In the genomic region with DNA sequence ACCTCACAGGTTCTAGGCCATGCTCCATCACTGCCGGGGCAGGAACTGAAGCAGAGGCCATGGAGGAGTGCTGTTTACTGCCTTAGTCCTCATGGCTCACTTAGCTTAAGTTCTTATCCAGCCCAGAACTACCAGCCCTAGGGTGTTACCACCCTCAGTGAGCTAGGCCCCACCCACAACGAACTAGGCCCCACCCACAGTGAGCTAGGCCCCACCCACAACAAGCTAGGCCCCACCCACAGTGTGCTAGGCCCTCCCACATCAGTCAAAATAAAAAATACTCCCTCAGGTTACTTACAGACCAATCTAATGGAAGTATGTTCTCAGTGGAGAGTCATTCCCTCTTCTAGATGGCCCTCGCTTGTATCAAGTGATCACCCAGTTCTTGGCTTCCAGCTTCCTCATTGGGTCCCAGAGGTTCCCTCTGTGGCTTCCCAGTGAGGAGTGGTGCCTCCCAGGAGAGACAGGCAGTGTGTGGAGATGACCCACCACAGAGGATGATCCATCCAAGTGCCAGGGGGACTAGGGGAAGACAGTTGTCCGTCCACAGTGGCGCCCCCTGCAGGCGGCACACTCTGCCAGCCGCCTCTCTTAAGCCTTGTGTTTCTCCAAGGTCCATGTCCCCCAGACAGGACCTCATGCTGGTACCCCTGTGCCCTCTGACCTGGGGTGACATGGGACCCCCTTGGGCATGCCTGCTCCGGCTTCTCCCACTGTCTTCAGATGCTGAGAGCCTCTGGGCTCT, we compare ENCODE assay signal across 12 mouse cellular contexts. TPM values are rescaled to one million over a fixed set of nuclear protein-coding genes. Genes with fewer than 3 reads are reported as not detected.
DNase-seq lines count a peak whose midpoint lies in the region; ATAC-seq and TF ChIP-seq lines count a peak whose summit lies in the region.
"Had no signal": no experiment of that assay in that cellular context is flagged by ENCODE, and none has a peak within 500 bp of the region (broad histone marks: within the 10 kb centered on the region; RNA-seq: fewer than 3 reads in every experiment).

No protein-coding gene starts in this region.

- intact Hi-C loops in heart, postnatal 25 days (cut with DNase I), result no loop called here

- in situ Hi-C loops in CH12.LX (cut with MboI; ENCODE audit: low pct_ligation_motif_present, low pct_unique_long_range_greater_than_20kb, low sequenced_read_pairs), result no loop called here

- no peak overlapping the region for H3K4me2 ChIP-seq in kidney, postnatal 0 days (ENCODE audit: low read length)
- H3K4me2 ChIP-seq in kidney, embryonic 15.5 days, result no peak overlapping the region
- H3K4me2 ChIP-seq in CH12.LX (ENCODE audit: insufficient read depth, low read depth, poor library complexity, severe bottlenecking), result no peak overlapping the region
- no peak overlapping the region for H3K4me2 ChIP-seq in intestine, postnatal 0 days (replicated peaks; ENCODE audit: low read depth)
- H3K4me2 ChIP-seq: embryonic facial prominence, embryonic 13.5 days; heart, embryonic 12.5 days had no signal

- H3K4me3 ChIP-seq in kidney, postnatal 0 days (replicated peaks; ENCODE audit: low read depth, low read length), result no peak overlapping the region
- H3K4me3 ChIP-seq in kidney, embryonic 15.5 days (replicated peaks), result no peak overlapping the region
- H3K4me3 ChIP-seq in CH12.LX (replicated peaks in 1 of 3; ENCODE audit: low read depth in 2 of 3, low read length in 2 of 3, poor library complexity in 1 of 3), result no peak overlapping the region
- H3K4me3 ChIP-seq in intestine, postnatal 0 days (ENCODE audit: low read depth, low read length), result no peak overlapping the region
- H3K4me3 ChIP-seq: embryonic facial prominence, embryonic 13.5 days; heart, embryonic 12.5 days had no signal

- WGBS in kidney, postnatal 0 days, result 91% methylated on average over 8 of the region's 8 CpGs
- WGBS in kidney, embryonic 15.5 days, result 86% methylated on average over 8 of the region's 8 CpGs
- 83% methylated on average over 8 of the region's 8 CpGs for WGBS in intestine, postnatal 0 days

- no peaks in the 10 kb centered on the region for H3K9me3 ChIP-seq in kidney, postnatal 0 days (replicated peaks; ENCODE audit: low read length)
- H3K9me3 ChIP-seq in kidney, embryonic 15.5 days (replicated peaks), result no peaks in the 10 kb centered on the region
- H3K9me3 ChIP-seq in CH12.LX (replicated peaks; ENCODE audit: low read length), result no peaks in the 10 kb centered on the region
- no peaks in the 10 kb centered on the region for H3K9me3 ChIP-seq in intestine, postnatal 0 days (ENCODE audit: control insufficient read depth)
- H3K9me3 ChIP-seq: embryonic facial prominence, embryonic 13.5 days; heart, embryonic 12.5 days had no signal

- peaks cover 4% of the 10 kb centered on the region; the same call in 1 of the 2 replicates for H3K79me2 ChIP-seq in CH12.LX (replicated peaks; ENCODE audit: control insufficient read depth, extremely low read depth, insufficient read depth, poor library complexity, severe bottlenecking)

- dilution Hi-C loops in CH12.LX (cut with MboI; ENCODE audit: extremely low pct_ligation_motif_present, extremely low pct_unique_long_range_greater_than_20kb, low sequenced_read_pairs), result no loop called here

- TF ChIP-seq POLR2A in CH12.LX (IDR thresholded peaks at IDR 0.05; ENCODE audit: low read depth, low read length), result no peak

- H3K9ac ChIP-seq in kidney, postnatal 0 days (ENCODE audit: low read depth, low read length), result no peak overlapping the region
- H3K9ac ChIP-seq in kidney, embryonic 15.5 days, result no peak overlapping the region
- no peak overlapping the region for H3K9ac ChIP-seq in CH12.LX (ENCODE audit: insufficient read depth, low read depth)
- no peak overlapping the region for H3K9ac ChIP-seq in intestine, postnatal 0 days (ENCODE audit: low read depth, low read length)
- H3K9ac ChIP-seq: embryonic facial prominence, embryonic 13.5 days; heart, embryonic 12.5 days had no signal

- no peak for DNase-seq in kidney, postnatal 0 days (ENCODE audit: low spot score)
- DNase-seq in 3T3-L1 (ENCODE audit: low read depth, low spot score) (peak; percentile 27), CH12.LX (ENCODE audit: extremely low read depth) (no peak)
- DNase-seq in adrenal gland, adult 2 months, result no peak
- no peak for DNase-seq in heart, postnatal 25 days (ENCODE audit: low spot score)
- DNase-seq: kidney, adult 11 months had no signal

- TF ChIP-seq RAD21 in CH12.LX (IDR thresholded peaks at IDR 0.05; ENCODE audit: low read depth, low read length), result no peak; the same call in 1 of the 2 replicates

- TF ChIP-seq CTCF in kidney, postnatal 0 days (IDR thresholded peaks at IDR 0.05; ENCODE audit: low read depth), result peak; percentile 37; the same call in 1 of the 2 replicates
- peak in 1 of 2 experiments; percentile 54; a peak in 3 of 4 replicates for TF ChIP-seq CTCF in CH12.LX (conservative IDR thresholded peaks at IDR 0.05 in 1 of 2, IDR thresholded peaks at IDR 0.05 in 1 of 2; ENCODE audit: low read depth in 2 of 2, low read length in 2 of 2)
- TF ChIP-seq CTCF in intestine, postnatal 0 days (IDR thresholded peaks at IDR 0.05; ENCODE audit: low read depth), result peak; percentile 58

- no peak overlapping the region for H3K27ac ChIP-seq in kidney, postnatal 0 days
- no peak overlapping the region for H3K27ac ChIP-seq in kidney, embryonic 15.5 days
- H3K27ac ChIP-seq in CH12.LX (ENCODE audit: insufficient read depth, low read depth), result no peak overlapping the region
- H3K27ac ChIP-seq in intestine, postnatal 0 days (ENCODE audit: low read depth, low read length), result no peak overlapping the region
- H3K27ac ChIP-seq: embryonic facial prominence, embryonic 13.5 days; macrophage had no signal

- TF ChIP-seq EP300 in CH12.LX (IDR thresholded peaks at IDR 0.05; ENCODE audit: low read length), result no peak

- ATAC-seq in kidney, postnatal 0 days (replicated peaks; ENCODE audit: low FRiP score, low read depth), result no peak
- no peak for ATAC-seq in kidney, embryonic 15.5 days (replicated peaks; ENCODE audit: low FRiP score)
- ATAC-seq in intestine, postnatal 0 days, result no peak
- ATAC-seq in frontal cortex, adult (ENCODE audit: low TSS enrichment), result no peak

- H3K36me3 ChIP-seq in kidney, postnatal 0 days (ENCODE audit: insufficient read depth, low read length), result peaks cover 14% of the 10 kb centered on the region; the same call in 1 of the 2 replicates
- peaks cover 41% of the 10 kb centered on the region for H3K36me3 ChIP-seq in kidney, embryonic 15.5 days
- peaks cover 72 to 88% of the 10 kb centered on the region in 2 experiments for H3K36me3 ChIP-seq in CH12.LX (replicated peaks in 1 of 2; ENCODE audit: control insufficient read depth in 1 of 2, insufficient read depth in 1 of 2, low read length in 1 of 2)
- H3K36me3 ChIP-seq in intestine, postnatal 0 days (ENCODE audit: control insufficient read depth, insufficient read depth), result peaks cover 47% of the 10 kb centered on the region

- no peaks in the 10 kb centered on the region for H3K4me1 ChIP-seq in kidney, postnatal 0 days (replicated peaks; ENCODE audit: insufficient read depth, low read length)
- peaks cover 3% of the 10 kb centered on the region for H3K4me1 ChIP-seq in kidney, embryonic 15.5 days
- H3K4me1 ChIP-seq in CH12.LX (ENCODE audit: control insufficient read depth in 1 of 2, insufficient read depth in 2 of 2), result peaks cover 8 to 17% of the 10 kb centered on the region in 2 experiments
- no peaks in the 10 kb centered on the region for H3K4me1 ChIP-seq in intestine, postnatal 0 days (replicated peaks; ENCODE audit: control insufficient read depth, insufficient read depth, low read length)

- H3K27me3 ChIP-seq in kidney, postnatal 0 days (ENCODE audit: insufficient read depth, low read length), result no peaks in the 10 kb centered on the region
- H3K27me3 ChIP-seq in kidney, embryonic 15.5 days, result no peaks in the 10 kb centered on the region
- H3K27me3 ChIP-seq in CH12.LX (replicated peaks), result no peaks in the 10 kb centered on the region
- H3K27me3 ChIP-seq in intestine, postnatal 0 days (replicated peaks; ENCODE audit: control insufficient read depth, insufficient read depth, low read length), result no peaks in the 10 kb centered on the region
- H3K27me3 ChIP-seq: embryonic facial prominence, embryonic 13.5 days; heart, embryonic 12.5 days had no signal

RNA-seq across cellular contexts. Expression of a gene that starts 5.7 kb away (rescaled TPM):
- 64.6 and 68.5 TPM in 2 replicates for polyA plus RNA-seq in kidney, postnatal 0 days (2015; fragmentation: Nextera tagmentation; extraction: Ambion mirVana)
- polyA plus RNA-seq in kidney, embryonic 15.5 days (2015; fragmentation: Nextera tagmentation; extraction: Ambion mirVana), result 53.9 and 64.8 TPM in 2 replicates
- total RNA-seq in CH12.LX (2012; rRNA removed), result 80.8 and 105 TPM in 2 replicates
- 19.6 and 19.8 TPM in 2 replicates for total RNA-seq in CH12.LX (2014; rRNA removed)
- 91.0 and 93.2 TPM in 2 replicates for polyA plus RNA-seq in CH12.LX (2012; ENCODE audit: insufficient read length, low read depth)
- polyA plus RNA-seq in intestine, postnatal 0 days (2015; fragmentation: Nextera tagmentation; extraction: Ambion mirVana), result 71.6 and 79.0 TPM in 2 replicates
- 100 to 1,000 TPM; 119 to 123 TPM for total RNA-seq in adrenal gland, adult 2 months (2021)
- polyA plus RNA-seq in adrenal gland, adult 2 months (2012; rRNA removed), result 363 and 377 TPM in 2 replicates
- 10 to 100 TPM; 69.6 to 73.2 TPM for total RNA-seq in heart, postnatal 25 days (2021)

RNA-seq across cellular contexts. Expression of a gene that starts 26.5 kb away (rescaled TPM):
- polyA plus RNA-seq in kidney, postnatal 0 days (2015; fragmentation: Nextera tagmentation; extraction: Ambion mirVana), result 260 and 285 TPM in 2 replicates
- polyA plus RNA-seq in kidney, embryonic 15.5 days (2015; fragmentation: Nextera tagmentation; extraction: Ambion mirVana), result 383 and 393 TPM in 2 replicates
- 402 and 538 TPM in 2 replicates for total RNA-seq in CH12.LX (2012; rRNA removed)
- 400 and 449 TPM in 2 replicates for total RNA-seq in CH12.LX (2014; rRNA removed)
- 554 and 605 TPM in 2 replicates for polyA plus RNA-seq in CH12.LX (2012; ENCODE audit: insufficient read length, low read depth)
- 162 and 174 TPM in 2 replicates for polyA plus RNA-seq in intestine, postnatal 0 days (2015; fragmentation: Nextera tagmentation; extraction: Ambion mirVana)
- 100 to 1,000 TPM; 117 to 126 TPM for total RNA-seq in adrenal gland, adult 2 months (2021)
- 38.7 and 44.4 TPM in 2 replicates for polyA plus RNA-seq in adrenal gland, adult 2 months (2012; rRNA removed)
- total RNA-seq in heart, postnatal 25 days (2021), result 10 to 100 TPM; 64.8 to 67.6 TPM

RNA-seq across cellular contexts. Expression of a gene that starts 34.2 kb away (rescaled TPM):
- polyA plus RNA-seq in kidney, postnatal 0 days (2015; fragmentation: Nextera tagmentation; extraction: Ambion mirVana), result 0.99 and 1.2 TPM in 2 replicates
- 0.23 and 0.46 TPM in 2 replicates for polyA plus RNA-seq in kidney, embryonic 15.5 days (2015; fragmentation: Nextera tagmentation; extraction: Ambion mirVana)
- total RNA-seq in CH12.LX (2012; rRNA removed) (0.63 and 1.1 TPM in 2 replicates), CH12.LX (2014; rRNA removed) (not detected in 2 replicates)
- polyA plus RNA-seq in CH12.LX (2012; ENCODE audit: insufficient read length, low read depth), result 0.16 TPM in 1 of 2 replicates, not detected in the other
- polyA plus RNA-seq in intestine, postnatal 0 days (2015; fragmentation: Nextera tagmentation; extraction: Ambion mirVana), result 9.9 and 11.4 TPM in 2 replicates
- total RNA-seq in adrenal gland, adult 2 months (2021), result 1 to 10 TPM in 1 of 2 experiments, not detected in 1; 1.0 TPM
- polyA plus RNA-seq in adrenal gland, adult 2 months (2012; rRNA removed), result 0.55 and 1.3 TPM in 2 replicates
- under 1 TPM; 0.08 to 0.10 TPM for total RNA-seq in heart, postnatal 25 days (2021)

RNA-seq across cellular contexts. Expression of a gene that starts 45.0 kb away (rescaled TPM):
- polyA plus RNA-seq in kidney, postnatal 0 days (2015; fragmentation: Nextera tagmentation; extraction: Ambion mirVana), result 3.3 and 4.0 TPM in 2 replicates
- 4.6 and 6.5 TPM in 2 replicates for polyA plus RNA-seq in kidney, embryonic 15.5 days (2015; fragmentation: Nextera tagmentation; extraction: Ambion mirVana)
- total RNA-seq in CH12.LX (2012; rRNA removed), result 0.80 and 1.3 TPM in 2 replicates
- 0.82 and 0.97 TPM in 2 replicates for total RNA-seq in CH12.LX (2014; rRNA removed)
- 1.2 and 1.4 TPM in 2 replicates for polyA plus RNA-seq in CH12.LX (2012; ENCODE audit: insufficient read length, low read depth)
- polyA plus RNA-seq in intestine, postnatal 0 days (2015; fragmentation: Nextera tagmentation; extraction: Ambion mirVana), result 1.5 and 1.8 TPM in 2 replicates
- under 1 TPM; 0.26 to 0.83 TPM for total RNA-seq in adrenal gland, adult 2 months (2021)
- polyA plus RNA-seq in adrenal gland, adult 2 months (2012; rRNA removed), result 0.34 and 1.1 TPM in 2 replicates
- not detected for total RNA-seq in heart, postnatal 25 days (2021)

RNA-seq across cellular contexts. Expression of a gene that starts 45.1 kb away (rescaled TPM):
- polyA plus RNA-seq in kidney, postnatal 0 days (2015; fragmentation: Nextera tagmentation; extraction: Ambion mirVana), result 9.2 and 9.5 TPM in 2 replicates
- polyA plus RNA-seq in kidney, embryonic 15.5 days (2015; fragmentation: Nextera tagmentation; extraction: Ambion mirVana), result 12.8 and 15.0 TPM in 2 replicates
- total RNA-seq in CH12.LX (2012; rRNA removed) (9.4 and 15.9 TPM in 2 replicates), CH12.LX (2014; rRNA removed) (0.65 and 0.79 TPM in 2 replicates)
- polyA plus RNA-seq in CH12.LX (2012; ENCODE audit: insufficient read length, low read depth), result 2.4 and 2.7 TPM in 2 replicates
- 3.8 and 4.5 TPM in 2 replicates for polyA plus RNA-seq in intestine, postnatal 0 days (2015; fragmentation: Nextera tagmentation; extraction: Ambion mirVana)
- total RNA-seq in adrenal gland, adult 2 months (2021), result 10 to 100 TPM; 12.8 to 24.5 TPM
- 6.2 and 7.3 TPM in 2 replicates for polyA plus RNA-seq in adrenal gland, adult 2 months (2012; rRNA removed)
- 10 to 100 TPM; 65.1 to 66.4 TPM for total RNA-seq in heart, postnatal 25 days (2021)
